Mouse (Mus musculus) small intestine, adult 2 months (tissue): ENCODE data around the gene Rnf212.

Experiments
- CTCF ChIP-seq: fragments of 200-500 bp; IDR thresholded peaks from 2 replicates; pipeline ENCODE4 v1.5.1; 2012; ENCODE audit warnings: low read depth, mild to moderate bottlenecking, control low read depth, inconsistent platforms, low read length, moderate library complexity, mixed read lengths; ENCODE audit not compliant: insufficient replicate concordance, insufficient read length; ENCODE audit errors: extremely low read depth
- POLR2A ChIP-seq: fragments of 200-500 bp; IDR thresholded peaks from 2 replicates; pipeline ENCODE4 v1.6.1; 2012; ENCODE audit warnings: low read depth, mild to moderate bottlenecking, control low read depth, inconsistent platforms, low read length, moderate library complexity

- TF ChIP-seq CTCF (no peak), POLR2A (no peak)
Measured at GRCm38 (mm10) chr5:108694352-108695261, 80.2 kb downstream of the Rnf212 start.
